Mouse (Mus musculus) ES-E14 (cell line): ENCODE measurements around the gene Ptcd2. TPM values are rescaled to one million over a fixed set of nuclear protein-coding genes. Genes with fewer than 3 reads are reported as not detected.

Experiments used
- DNase-seq: peaks from one replicate; pipeline ENCODE4 v3.0.0-alpha.2; 2013; ENCODE audit warnings: low read depth, low spot score
- H3K27ac ChIP-seq: 2 replicates; pipeline ENCODE4 v1.5.1; 2012; ENCODE audit warnings: low read depth, mild to moderate bottlenecking, low read length, moderate library complexity, mixed read lengths; ENCODE audit not compliant: poor library complexity, insufficient read depth, severe bottlenecking
- H3K36me3 ChIP-seq: 2 replicates; pipeline ENCODE4 v1.6.1; 2012; ENCODE audit warnings: mild to moderate bottlenecking, low read length, moderate library complexity, mixed read lengths; ENCODE audit not compliant: control insufficient read depth, poor library complexity, insufficient read depth, severe bottlenecking
- H3K4me1 ChIP-seq, 2 experiments: fragments of 150-350 bp in 1 of 2; sonication (generic) in 1 of 2; 2 replicates each; pipeline ENCODE4 v1.6.1; 2012; ENCODE audit warnings: low read length in 2 of 2, mild to moderate bottlenecking in 1 of 2, mixed read lengths in 1 of 2; ENCODE audit not compliant: control insufficient read depth in 2 of 2, insufficient read depth in 2 of 2, poor library complexity in 1 of 2
- H3K4me3 ChIP-seq, 2 experiments: fragments of 150-350 bp in 1 of 2; sonication (generic) in 1 of 2; 2 replicates each; pipeline ENCODE4 v1.5.1; 2012; ENCODE audit warnings: low read length in 2 of 2, low read depth in 1 of 2, mild to moderate bottlenecking in 1 of 2, mixed read lengths in 1 of 2; ENCODE audit not compliant: insufficient read depth in 1 of 2, poor library complexity in 1 of 2, severe bottlenecking in 1 of 2
- H3K9ac ChIP-seq: 2 replicates; pipeline ENCODE4 v1.6.1; 2012; ENCODE audit warnings: low read depth, mild to moderate bottlenecking, low read length, mixed read lengths; ENCODE audit not compliant: poor library complexity, insufficient read depth, severe bottlenecking
- H3K9me3 ChIP-seq: fragments of 150-350 bp; sonication (generic); 2 replicates; pipeline ENCODE4 v1.6.1; 2012; ENCODE audit warnings: low read depth, mild to moderate bottlenecking, low read length; ENCODE audit not compliant: control insufficient read depth, insufficient read depth
- CHD2 ChIP-seq: IDR thresholded peaks from 2 replicates; pipeline ENCODE4 v1.6.1; 2014; ENCODE audit warnings: mild to moderate bottlenecking, low read depth, low read length, inconsistent platforms
- HCFC1 ChIP-seq: IDR thresholded peaks from 2 replicates; pipeline ENCODE4 v1.6.1; 2012; ENCODE audit warnings: low read length, inconsistent platforms, borderline replicate concordance; ENCODE audit not compliant: insufficient read depth
- MAFK ChIP-seq: IDR thresholded peaks from 2 replicates; pipeline ENCODE4 v1.6.1; 2014; ENCODE audit warnings: mild to moderate bottlenecking, low read depth, low read length, inconsistent platforms; ENCODE audit not compliant: insufficient read depth
- ZC3H11A ChIP-seq: IDR thresholded peaks from 2 replicates; pipeline ENCODE4 v1.6.1; 2012; ENCODE audit warnings: low read depth, mild to moderate bottlenecking, inconsistent platforms, low read length, borderline replicate concordance
- ZNF384 ChIP-seq: IDR thresholded peaks from 2 replicates; pipeline ENCODE4 v1.6.1; 2012; ENCODE audit warnings: low read depth, low read length, inconsistent platforms
- in situ Hi-C, 2 experiments: fragments of 600-800 bp; cut with MboI; formaldehyde crosslinking; loops; one replicate each; pipeline ENCODE4 v1.15.1; 2025; ENCODE audit warnings: low sequenced_read_pairs in 2 of 2, inconsistent platforms in 1 of 2; ENCODE audit not compliant: unreplicated experiment in 2 of 2
- total RNA-seq: library from RNA; depleted of rRNA; stranded (reverse); fragments of 300-350 nt; gene quantifications from 2 replicates; pipeline ENCODE4 v1.2.3, GENCODE M21; 2012

The Ptcd2 gene
- total RNA-seq, 1 experiment: 24.6 TPM

- H3K36me3 ChIP-seq: peaks cover 25% of the 10 kb centered on the region
- H3K9ac ChIP-seq: no peak overlapping the region
- TF ChIP-seq HCFC1: no peak
- no peak for TF ChIP-seq MAFK
- TF ChIP-seq ZC3H11A: no peak
- H3K4me1 ChIP-seq: 0 out of 4 replicates have a peak, but pooled peaks cover 0 to 3% of the 10 kb centered on the region in 2 experiments
- in situ Hi-C loops: no loop called here
- no peak overlapping the region for H3K4me3 ChIP-seq
- no peak overlapping the region for H3K27ac ChIP-seq
- no peaks in the 10 kb centered on the region for H3K9me3 ChIP-seq
- no peak for DNase-seq
Observed at GRCm38 (mm10) chr13:99320453-99320852, 24.1 kb downstream of the Ptcd2 start.

DNA sequence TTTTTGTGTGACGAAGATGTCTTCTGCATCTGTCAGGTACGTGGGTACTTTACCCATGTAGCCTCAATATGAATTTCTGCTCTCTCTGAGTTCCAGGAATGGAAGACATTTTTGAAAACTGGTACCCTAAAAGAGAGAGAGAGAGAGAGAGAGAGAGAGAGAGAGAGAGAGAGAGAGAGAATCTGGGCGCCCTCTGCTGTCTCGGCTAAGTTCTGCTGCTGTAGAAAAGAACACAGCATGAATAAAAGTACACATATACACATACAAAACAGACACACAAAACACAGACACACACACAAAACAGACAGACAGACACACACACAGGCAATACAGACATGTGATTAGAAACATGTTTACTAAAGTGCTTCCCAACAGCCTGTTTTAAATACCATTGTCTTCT is 27.4 kb downstream of the Ptcd2 start:
- in situ Hi-C loops: no loop called here
- H3K9me3 ChIP-seq: no peaks in the 10 kb centered on the region
- no peak overlapping the region for H3K27ac ChIP-seq
- no peak overlapping the region for H3K4me3 ChIP-seq
- TF ChIP-seq HCFC1 (no peak), ZNF384 (no peak), MAFK (no peak), ZC3H11A (no peak), CHD2 (no peak)
- H3K4me1 ChIP-seq: no peaks in the 10 kb centered on the region
- no peak for DNase-seq
- no peak overlapping the region for H3K9ac ChIP-seq
- peaks cover 12% of the 10 kb centered on the region for H3K36me3 ChIP-seq

DNA sequence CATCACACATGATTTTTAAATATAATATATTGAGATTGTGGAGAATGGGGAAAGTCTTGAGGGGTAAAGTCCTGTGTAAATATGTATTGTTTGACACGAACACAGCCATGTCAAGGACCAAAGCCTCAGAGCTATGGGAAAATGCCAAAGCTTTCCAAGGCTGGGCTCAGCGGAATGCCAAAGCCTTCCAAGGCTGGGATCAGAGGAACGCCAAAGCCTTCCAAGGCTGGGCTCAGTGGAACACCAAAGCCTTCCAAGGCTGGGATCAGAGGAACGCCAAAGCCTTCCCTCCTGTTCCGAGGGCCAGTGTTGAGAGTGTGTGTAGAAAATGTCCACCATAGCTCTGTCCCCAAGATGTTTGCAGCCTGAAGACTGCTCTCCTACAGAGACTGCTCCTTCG is 28.1 kb downstream of the Ptcd2 start:
- no peak overlapping the region for H3K27ac ChIP-seq
- H3K9ac ChIP-seq: no peak overlapping the region
- DNase-seq: no peak
- no peak for TF ChIP-seq ZNF384
- no peak for TF ChIP-seq HCFC1
- TF ChIP-seq CHD2: no peak
- no peak for TF ChIP-seq MAFK
- TF ChIP-seq ZC3H11A: no peak
- in situ Hi-C loops: no loop called here
- no peaks in the 10 kb centered on the region for H3K9me3 ChIP-seq
- no peak overlapping the region for H3K4me3 ChIP-seq
- H3K4me1 ChIP-seq: no peaks in the 10 kb centered on the region
- H3K36me3 ChIP-seq: peaks cover 12% of the 10 kb centered on the region

DNA sequence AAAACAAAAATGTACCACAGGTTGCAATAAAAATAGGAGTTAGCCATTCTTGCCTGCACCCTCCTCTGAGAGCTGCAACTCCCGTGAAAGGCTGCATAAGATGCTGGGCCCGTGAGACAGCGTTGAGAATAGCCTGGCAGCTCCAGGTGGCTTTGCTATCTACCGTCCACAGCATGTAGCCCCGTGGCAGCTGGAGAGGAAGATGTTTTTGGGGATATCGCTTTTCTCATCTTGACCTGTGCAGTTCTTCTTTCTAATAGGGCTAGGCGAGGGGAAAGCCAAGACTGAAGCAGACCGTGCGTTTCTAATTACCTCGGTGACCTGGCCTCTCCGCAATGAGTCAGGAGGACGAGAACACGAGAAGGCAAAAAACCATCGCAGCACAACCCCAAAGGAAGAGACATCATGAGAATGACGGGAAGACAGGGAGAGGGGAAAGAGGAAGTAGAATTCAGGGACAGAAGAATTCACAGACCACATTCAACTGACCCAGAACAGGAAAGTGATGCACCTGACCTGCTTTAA is 29.8 kb downstream of the Ptcd2 start:
- peaks cover 3% of the 10 kb centered on the region; the same call in 1 of the 2 replicates for H3K36me3 ChIP-seq
- no peak overlapping the region for H3K4me3 ChIP-seq
- TF ChIP-seq ZC3H11A (no peak), MAFK (no peak), ZNF384 (no peak), HCFC1 (no peak)
- in situ Hi-C loops: no loop called here
- no peaks in the 10 kb centered on the region for H3K4me1 ChIP-seq
- no peak for DNase-seq
- no peak overlapping the region for H3K27ac ChIP-seq
- H3K9ac ChIP-seq: no peak overlapping the region
- H3K9me3 ChIP-seq: no peaks in the 10 kb centered on the region

- Histone ChIP-seq H3K4me3 (no peak overlapping the region), H3K4me1 (no peaks in the 10 kb centered on the region), H3K9me3 (no peaks in the 10 kb centered on the region), H3K36me3 (no peaks in the 10 kb centered on the region), H3K9ac (no peak overlapping the region), H3K27ac (no peak overlapping the region)
- TF ChIP-seq MAFK: no peak
- TF ChIP-seq HCFC1: no peak
- TF ChIP-seq ZNF384: no peak
- no peak for TF ChIP-seq ZC3H11A
- TF ChIP-seq CHD2: no peak
- in situ Hi-C loops: no loop called here
- DNase-seq: no peak
Observed at GRCm38 (mm10) chr13:99314098-99314497, 30.4 kb downstream of the Ptcd2 start.
